Mouse (Mus musculus): ENCODE results near the gene Gsx1.

Gene Gsx1

DNA sequence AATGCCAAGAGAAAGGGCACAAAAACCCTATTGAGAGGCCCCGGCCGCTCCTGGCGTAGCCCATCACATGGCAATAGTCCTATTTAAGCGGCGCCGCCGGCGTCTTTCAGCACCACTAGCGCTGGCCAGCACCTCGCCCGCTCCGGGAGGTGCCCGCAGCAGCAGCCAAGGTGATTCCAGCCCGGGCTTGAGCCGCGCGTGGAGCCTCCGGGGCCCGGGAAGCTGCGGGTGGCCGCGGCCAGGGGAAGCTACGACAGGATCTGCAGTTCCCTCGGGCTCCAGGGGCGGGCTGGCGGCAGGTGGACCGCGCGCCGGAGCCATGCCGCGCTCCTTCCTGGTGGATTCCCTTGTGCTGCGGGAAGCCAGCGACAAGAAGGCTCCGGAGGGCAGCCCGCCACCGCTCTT lies at the start of gene Gsx1:
TSS of gene Gsx1 (plus strand) at position 126 of the 405 bp plus-strand sequence.
- peak; percentile 59 for DNase-seq (ENCODE audit: low spot score)

- no peak for DNase-seq (ENCODE audit: low spot score)
Measured at GRCm38 (mm10) chr5:147147340-147147739, 41.2 kb upstream of the Gsx1 start.

- no peak for DNase-seq (ENCODE audit: low spot score)
Measured at GRCm38 (mm10) chr5:147154806-147155371, 33.6 kb upstream of the Gsx1 start.

DNA sequence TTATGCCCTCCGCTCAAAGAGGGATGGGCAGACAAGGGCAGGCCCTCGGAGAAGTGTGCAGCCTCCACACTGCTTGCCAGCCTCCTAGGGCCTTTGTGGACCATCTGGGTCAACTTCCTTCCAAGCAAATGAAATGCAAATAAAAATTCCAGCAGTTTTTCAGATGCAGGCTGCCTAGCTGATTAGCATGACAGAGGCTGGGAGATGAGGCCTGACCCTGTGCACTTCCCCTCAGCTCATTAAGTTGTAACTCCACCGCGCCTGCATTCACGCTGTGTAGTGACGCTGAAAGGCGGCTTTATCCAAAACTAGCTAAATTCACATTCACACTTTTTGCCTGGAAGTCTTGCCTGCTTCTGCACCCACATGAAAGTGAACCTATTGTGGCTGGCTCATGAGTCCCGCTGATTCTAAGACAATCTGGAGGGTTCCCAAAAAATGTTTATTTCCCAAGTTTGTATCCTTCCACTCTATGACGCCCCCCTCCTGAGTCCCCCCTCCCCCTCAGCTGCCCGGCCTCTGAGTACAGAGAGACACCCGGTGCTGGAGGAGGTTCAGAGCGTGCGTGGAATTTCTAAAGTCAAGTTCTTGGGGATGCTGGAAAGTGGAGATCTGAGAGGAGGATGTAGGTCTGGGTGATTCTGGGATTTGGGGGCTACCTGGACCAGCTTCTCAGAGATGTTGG lies 32.9 kb upstream of the Gsx1 start:
- no peak for DNase-seq (ENCODE audit: low spot score)

- DNase-seq (ENCODE audit: low spot score), result no peak
Measured at GRCm38 (mm10) chr5:147156376-147156775, 32.1 kb upstream of the Gsx1 start.

DNA sequence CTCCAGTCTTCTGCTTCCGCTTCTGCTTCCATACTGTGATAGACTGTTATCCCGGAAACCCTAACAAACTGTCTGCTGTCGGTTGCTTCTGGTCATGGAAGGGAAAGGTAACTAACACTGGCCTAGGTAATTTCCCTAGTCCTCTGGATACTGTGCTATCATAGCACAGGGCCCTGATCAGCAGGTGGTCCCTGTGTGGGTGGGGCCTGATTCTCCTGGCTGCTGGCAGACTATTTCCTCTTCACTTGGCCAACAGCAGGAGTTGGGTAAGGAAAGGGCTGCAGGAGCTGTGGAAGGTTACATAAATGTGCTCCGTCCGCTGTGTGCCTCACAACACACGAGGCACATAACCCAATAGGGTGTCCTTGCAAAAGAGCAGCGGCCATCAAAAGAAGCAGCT lies 31.1 kb upstream of the Gsx1 start:
- no peak for DNase-seq (ENCODE audit: low spot score)

- no peak for DNase-seq (ENCODE audit: low spot score)
Measured at GRCm38 (mm10) chr5:147159320-147159719, 29.2 kb upstream of the Gsx1 start.

- no peak for DNase-seq (ENCODE audit: low spot score)
Measured at GRCm38 (mm10) chr5:147159792-147160191, 28.7 kb upstream of the Gsx1 start.

- DNase-seq (ENCODE audit: low spot score), result no peak
Measured at GRCm38 (mm10) chr5:147165060-147165459, 23.4 kb upstream of the Gsx1 start.

DNA sequence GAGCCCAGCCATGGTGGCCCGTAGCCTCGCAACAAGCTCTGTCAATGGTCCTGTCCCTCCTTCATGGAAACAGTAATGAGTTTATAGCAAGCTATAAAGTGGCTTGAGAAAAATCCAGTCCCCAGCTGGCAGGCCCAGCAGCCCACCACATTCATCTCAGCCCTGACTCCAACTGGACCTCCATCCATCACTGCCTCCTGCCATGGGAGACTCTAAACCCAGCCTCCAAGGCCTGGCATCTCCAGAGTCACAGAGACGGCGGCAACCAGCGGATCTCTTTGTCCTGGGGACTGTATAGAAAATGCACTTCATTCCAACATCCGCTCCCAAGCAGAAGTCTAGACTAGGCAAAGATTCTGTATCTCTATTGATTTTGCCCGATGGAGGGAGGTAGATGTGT lies 18.4 kb upstream of the Gsx1 start:
- no peak for DNase-seq (ENCODE audit: low spot score)

- no peak for DNase-seq (ENCODE audit: low spot score)
Measured at GRCm38 (mm10) chr5:147174046-147174445, 14.4 kb upstream of the Gsx1 start.

DNA sequence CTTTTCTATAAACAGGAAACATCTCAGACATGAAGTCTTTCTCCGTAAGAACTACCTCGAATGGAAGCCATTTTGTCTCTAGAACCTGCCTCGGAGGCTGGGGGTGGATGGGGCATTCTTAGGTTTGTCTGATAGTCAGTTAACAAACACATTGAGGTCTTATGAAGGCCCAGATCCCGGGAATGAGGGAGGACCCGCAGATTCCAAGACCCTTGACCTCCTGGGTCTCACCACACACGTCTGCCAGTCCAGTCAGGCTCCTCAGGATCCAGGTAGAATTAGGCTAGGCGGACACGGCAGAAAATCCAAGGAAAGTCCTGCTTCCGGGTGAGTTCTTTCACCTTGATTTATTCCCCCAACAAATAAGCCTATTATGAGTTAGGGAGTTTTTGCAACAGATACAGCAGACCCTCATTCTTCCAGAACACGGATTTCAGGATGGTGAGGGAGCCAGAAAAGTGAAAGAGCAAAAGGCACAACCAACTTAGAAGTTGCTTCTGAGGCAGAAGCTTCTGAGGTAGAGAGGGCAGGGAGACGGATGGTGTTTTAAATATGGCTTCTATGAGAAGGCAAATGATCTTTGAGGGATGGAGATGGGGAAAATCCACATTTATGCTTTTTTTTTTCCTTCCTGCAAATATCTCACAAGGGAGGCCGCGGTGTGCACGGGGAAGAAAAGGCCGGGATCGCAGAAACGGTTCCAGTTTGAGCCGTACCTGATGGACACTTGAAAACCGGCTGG lies 3.2 kb upstream of the Gsx1 start:
- DNase-seq (ENCODE audit: low spot score), result no peak

GRCm38 (mm10) chr5:147186001-147186431 lies 2.5 kb upstream of the Gsx1 start:
- no peak for DNase-seq (ENCODE audit: low spot score)

DNA sequence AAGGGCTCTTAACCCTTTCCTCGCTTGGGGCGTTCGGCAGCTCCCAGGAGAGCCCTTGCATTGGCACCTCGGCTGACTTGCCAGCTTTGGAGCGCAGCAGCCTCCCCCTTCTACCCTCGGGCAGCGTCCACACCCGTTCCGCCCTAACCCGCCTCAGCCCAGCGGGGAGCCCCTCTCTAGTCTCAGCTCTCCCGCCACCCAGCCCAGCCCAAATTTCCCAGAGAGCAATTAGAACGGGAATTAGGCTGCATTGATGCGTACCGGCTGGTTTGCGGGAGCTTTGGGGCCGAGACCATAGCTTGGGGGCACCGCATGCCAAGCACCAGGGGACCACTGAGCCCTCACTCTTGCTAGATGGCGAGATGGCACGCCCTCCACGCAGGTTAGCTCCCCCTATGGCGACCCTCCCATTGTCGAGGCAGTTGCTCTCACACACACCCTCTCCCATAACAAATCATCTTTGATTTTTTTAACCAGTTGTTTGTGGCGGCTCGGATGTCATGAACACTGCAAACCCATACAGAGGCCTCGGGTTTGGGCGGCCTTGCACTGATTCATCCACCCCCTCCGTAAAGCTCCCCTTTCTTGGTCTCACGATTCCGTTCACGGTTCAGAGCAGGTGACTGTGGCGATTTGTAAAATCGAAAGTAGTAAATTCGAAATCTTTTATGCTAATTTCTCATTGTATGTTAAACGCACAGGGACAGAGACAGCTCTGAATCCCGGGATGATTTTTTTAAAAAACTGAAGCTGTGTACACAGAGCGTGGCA lies 1.5 kb upstream of the Gsx1 start:
- no peak for DNase-seq (ENCODE audit: low spot score)

DNA sequence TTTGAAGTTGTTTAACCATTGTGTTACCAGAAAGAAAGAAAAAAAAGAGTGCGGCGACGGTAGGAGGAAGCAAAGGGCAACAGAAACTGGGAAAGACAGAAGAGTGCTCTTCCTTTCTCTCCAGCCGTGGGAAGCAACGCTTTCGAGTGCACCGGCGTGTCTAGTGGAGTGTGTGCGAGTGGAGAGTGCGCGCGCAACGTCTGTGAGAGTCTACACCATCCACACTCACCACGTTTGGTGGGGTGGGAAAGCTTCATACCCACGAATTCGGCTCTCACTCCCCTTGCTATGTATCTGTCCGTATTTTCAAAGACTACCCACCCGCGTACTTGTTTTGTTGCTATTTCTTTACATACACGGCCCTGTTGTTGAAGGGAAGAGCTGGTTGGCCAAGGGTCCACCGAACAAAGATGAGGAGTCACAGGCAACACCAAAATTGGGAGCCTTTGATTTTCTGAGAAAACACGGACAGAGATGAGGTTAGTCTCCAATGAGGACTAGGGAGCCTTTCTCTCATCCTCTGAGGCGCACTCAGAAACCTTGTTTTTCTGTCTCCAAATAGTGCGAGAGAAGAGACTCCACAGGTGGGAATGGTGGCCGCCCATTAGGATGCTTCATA lies 835 bp upstream of the Gsx1 start:
- no peak for DNase-seq (ENCODE audit: low spot score)

DNA sequence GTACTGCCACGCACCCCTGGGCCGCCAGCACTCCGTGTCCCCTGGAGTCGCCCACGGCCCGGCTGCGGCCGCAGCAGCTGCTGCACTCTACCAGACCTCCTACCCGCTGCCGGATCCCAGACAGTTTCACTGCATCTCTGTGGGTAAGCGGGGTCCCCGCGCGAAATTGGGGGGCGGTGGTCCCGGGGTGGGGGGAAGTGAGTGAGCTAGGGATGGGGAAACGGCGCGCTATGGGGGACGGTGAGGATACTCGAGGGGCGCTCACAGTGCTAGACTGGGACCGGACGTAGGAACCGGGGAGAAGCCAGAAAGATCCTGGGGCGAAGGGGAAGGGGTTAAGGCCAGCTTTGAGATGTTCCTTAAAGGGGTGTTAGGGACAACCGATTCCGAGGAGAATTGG lies 660 bp downstream of the Gsx1 start:
- no peak for DNase-seq (ENCODE audit: low spot score)

- no peak for DNase-seq (ENCODE audit: low spot score)
Measured at GRCm38 (mm10) chr5:147189836-147190602, 1.5 kb downstream of the Gsx1 start.

- no peak for DNase-seq (ENCODE audit: low spot score)
Measured at GRCm38 (mm10) chr5:147190885-147191284, 2.4 kb downstream of the Gsx1 start.

GRCm38 (mm10) chr5:147191801-147192575 lies 3.5 kb downstream of the Gsx1 start:
- DNase-seq (ENCODE audit: low spot score), result no peak

DNA sequence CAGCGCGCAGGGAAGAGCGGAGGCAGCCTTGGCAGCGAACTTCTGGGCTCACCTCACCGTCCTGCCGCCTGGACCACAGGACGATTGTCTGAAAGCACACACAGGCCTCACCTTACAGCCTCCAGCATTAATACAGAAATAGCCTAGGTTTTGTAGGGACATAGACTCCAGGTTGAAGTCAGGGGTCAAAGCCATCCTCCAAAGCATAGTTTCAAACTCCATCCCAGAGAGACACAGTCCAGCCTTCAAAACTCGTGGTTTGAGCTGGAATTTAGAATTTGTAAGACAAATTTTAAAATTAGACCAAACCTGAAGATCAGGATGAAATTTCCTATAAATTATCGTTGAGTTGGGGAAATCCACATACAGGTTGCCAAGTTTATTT lies 4.1 kb downstream of the Gsx1 start:
- no peak for DNase-seq (ENCODE audit: low spot score)

DNA sequence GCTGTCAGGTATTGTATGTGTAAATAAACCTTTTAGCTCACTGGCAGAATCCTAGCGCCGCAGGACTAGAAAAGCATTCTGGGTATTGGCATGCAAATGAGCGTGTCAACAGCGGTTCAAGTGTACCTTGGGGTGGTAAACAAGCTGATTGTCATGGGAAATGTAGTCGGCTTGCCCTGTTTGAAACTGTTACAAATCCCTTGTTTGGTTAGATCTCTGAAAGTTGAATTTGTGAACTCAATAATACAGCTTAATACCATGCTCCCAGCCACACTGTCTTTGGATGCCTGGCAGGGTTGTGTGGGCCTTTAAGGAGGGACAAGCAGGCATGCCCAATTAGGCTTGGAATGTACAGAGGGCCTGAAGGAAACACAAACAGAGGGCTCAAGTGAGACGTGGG lies 16.4 kb downstream of the Gsx1 start:
- no peak for DNase-seq (ENCODE audit: low spot score)
